Mouse (Mus musculus): ENCODE results near the gene Slamf1. TPM values are rescaled to one million over a fixed set of nuclear protein-coding genes. Genes with fewer than 3 reads are reported as not detected.

Gene Slamf1
- polyA plus RNA-seq, 1 experiment from 2014 or later, result 0.10 TPM

DNA sequence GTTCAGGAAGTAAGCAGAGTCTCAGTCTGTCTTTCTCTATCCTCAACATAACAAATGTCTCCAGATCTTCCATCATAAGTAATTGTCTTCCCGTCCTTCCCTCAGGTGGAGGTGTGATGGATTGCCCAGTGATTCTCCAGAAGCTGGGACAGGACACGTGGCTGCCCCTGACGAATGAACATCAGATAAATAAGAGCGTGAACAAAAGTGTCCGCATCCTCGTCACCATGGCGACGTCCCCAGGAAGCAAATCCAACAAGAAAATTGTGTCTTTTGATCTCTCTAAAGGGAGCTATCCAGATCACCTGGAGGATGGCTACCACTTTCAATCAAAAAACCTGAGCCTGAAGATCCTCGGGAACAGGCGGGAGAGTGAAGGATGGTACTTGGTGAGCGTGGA lies 7.8 kb downstream of the Slamf1 start:
- H3K36me3 ChIP-seq (ENCODE audit: control insufficient read depth, insufficient read depth), result no peaks in the 10 kb centered on the region
- no peak overlapping the region for H3K4me2 ChIP-seq (ENCODE audit: low read length)
- H3K27ac ChIP-seq (ENCODE audit: low read length), result no peak overlapping the region
- H3K9me3 ChIP-seq (ENCODE audit: control insufficient read depth, low read length), result no peaks in the 10 kb centered on the region
- WGBS, result 66% methylated on average over 11 of the region's 11 CpGs
- H3K9ac ChIP-seq (replicated peaks; ENCODE audit: low read depth, low read length), result no peak overlapping the region
- ATAC-seq, result 0 out of 2 replicates have a peak, but pooled peaks have one; percentile 12
- no peaks in the 10 kb centered on the region for H3K4me1 ChIP-seq (replicated peaks; ENCODE audit: control insufficient read depth, insufficient read depth, low read length)
- H3K27me3 ChIP-seq (replicated peaks; ENCODE audit: control insufficient read depth, insufficient read depth, low read length), result no peaks in the 10 kb centered on the region
- no peak overlapping the region for H3K4me3 ChIP-seq (replicated peaks; ENCODE audit: low read length)

DNA sequence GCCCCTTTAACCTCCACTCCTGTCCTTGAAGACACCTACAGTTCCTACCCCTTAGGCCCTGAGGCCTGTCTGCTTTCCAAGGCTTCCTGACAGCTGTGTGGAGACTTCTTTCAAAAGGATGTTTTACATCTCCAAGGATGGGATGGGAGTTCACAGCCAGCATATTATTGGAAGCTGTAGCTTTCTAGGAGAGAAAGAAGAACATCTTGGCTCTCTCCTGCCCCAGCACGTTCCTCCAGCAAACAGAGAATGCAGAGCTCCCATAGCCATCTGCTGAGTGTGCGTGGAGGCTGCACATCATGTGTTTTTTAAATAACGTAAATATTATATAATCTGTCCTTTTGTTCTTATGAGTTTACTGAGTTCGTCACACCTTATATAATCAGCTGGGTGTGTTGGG lies 8.9 kb downstream of the Slamf1 start:
- H3K9me3 ChIP-seq (ENCODE audit: control insufficient read depth, low read length), result no peaks in the 10 kb centered on the region
- H3K4me1 ChIP-seq (replicated peaks; ENCODE audit: control insufficient read depth, insufficient read depth, low read length), result no peaks in the 10 kb centered on the region
- no peak overlapping the region for H3K4me3 ChIP-seq (replicated peaks; ENCODE audit: low read length)
- H3K4me2 ChIP-seq (ENCODE audit: low read length), result no peak overlapping the region
- ATAC-seq, result no peak
- no peaks in the 10 kb centered on the region for H3K27me3 ChIP-seq (replicated peaks; ENCODE audit: control insufficient read depth, insufficient read depth, low read length)
- H3K36me3 ChIP-seq (ENCODE audit: control insufficient read depth, insufficient read depth), result no peaks in the 10 kb centered on the region
- WGBS, result 83% methylated on average over 4 of the region's 4 CpGs
- no peak overlapping the region for H3K27ac ChIP-seq (ENCODE audit: low read length)
- H3K9ac ChIP-seq (replicated peaks; ENCODE audit: low read depth, low read length), result no peak overlapping the region

DNA sequence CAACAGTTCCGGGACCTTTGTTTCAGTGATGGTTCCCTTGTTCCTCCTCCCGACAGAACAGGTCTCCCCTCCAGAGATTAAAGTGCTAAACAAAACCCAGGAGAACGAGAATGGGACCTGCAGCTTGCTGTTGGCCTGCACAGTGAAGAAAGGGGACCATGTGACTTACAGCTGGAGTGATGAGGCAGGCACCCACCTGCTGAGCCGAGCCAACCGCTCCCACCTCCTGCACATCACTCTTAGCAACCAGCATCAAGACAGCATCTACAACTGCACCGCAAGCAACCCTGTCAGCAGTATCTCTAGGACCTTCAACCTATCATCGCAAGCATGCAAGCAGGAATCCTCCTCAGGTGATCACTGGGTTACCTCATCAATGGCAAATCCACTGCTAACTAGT lies 10.1 kb downstream of the Slamf1 start:
- Histone ChIP-seq H3K9me3 (ENCODE audit: control insufficient read depth, low read length) (no peaks in the 10 kb centered on the region), H3K36me3 (ENCODE audit: control insufficient read depth, insufficient read depth) (no peaks in the 10 kb centered on the region), H3K27me3 (replicated peaks; ENCODE audit: control insufficient read depth, insufficient read depth, low read length) (no peaks in the 10 kb centered on the region), H3K4me3 (replicated peaks; ENCODE audit: low read length) (no peak overlapping the region), H3K4me1 (replicated peaks; ENCODE audit: control insufficient read depth, insufficient read depth, low read length) (no peaks in the 10 kb centered on the region), H3K4me2 (ENCODE audit: low read length) (no peak overlapping the region), H3K9ac (replicated peaks; ENCODE audit: low read depth, low read length) (no peak overlapping the region), H3K27ac (ENCODE audit: low read length) (no peak overlapping the region)
- ATAC-seq, result no peak
- WGBS, result 82% methylated on average over 7 of the region's 7 CpGs

DNA sequence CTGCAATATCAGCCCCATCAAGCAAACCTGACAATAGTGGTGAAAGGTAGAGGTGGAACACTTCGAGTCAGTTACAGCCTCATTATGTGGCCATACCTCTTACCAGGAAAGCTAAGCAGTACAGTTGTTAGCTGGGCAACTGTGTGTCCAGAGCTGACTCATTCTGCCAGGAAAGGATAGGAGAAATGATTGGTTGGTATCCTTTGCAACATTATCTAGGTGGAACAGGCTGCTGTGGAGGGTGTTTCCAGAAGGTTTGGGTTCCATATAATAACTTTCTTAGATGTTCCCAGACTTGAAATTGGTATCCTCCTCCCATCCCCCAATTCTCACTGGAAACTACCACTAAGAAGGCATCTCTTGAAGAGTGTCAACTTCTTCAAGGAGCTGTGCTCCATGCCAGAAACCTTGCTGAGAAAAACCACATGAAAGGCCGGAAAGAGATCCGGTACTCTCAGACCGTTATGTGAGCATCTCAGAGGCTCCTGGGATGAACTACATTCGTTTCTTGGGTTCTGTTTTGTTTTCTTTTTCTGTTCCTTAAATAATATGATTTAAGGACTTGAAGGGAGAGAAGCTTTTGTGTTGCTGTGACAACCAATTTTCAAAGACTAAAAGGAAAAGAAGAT lies 15.5 kb downstream of the Slamf1 start:
- H3K4me1 ChIP-seq (replicated peaks; ENCODE audit: control insufficient read depth, insufficient read depth, low read length), result no peaks in the 10 kb centered on the region
- 84% methylated on average over 5 of the region's 5 CpGs for WGBS
- H3K4me2 ChIP-seq (ENCODE audit: low read length), result no peak overlapping the region
- no peaks in the 10 kb centered on the region for H3K27me3 ChIP-seq (replicated peaks; ENCODE audit: control insufficient read depth, insufficient read depth, low read length)
- H3K27ac ChIP-seq (ENCODE audit: low read length), result no peak overlapping the region
- no peak for ATAC-seq
- H3K4me3 ChIP-seq (replicated peaks; ENCODE audit: low read length), result no peak overlapping the region
- no peaks in the 10 kb centered on the region for H3K36me3 ChIP-seq (ENCODE audit: control insufficient read depth, insufficient read depth)
- H3K9me3 ChIP-seq (ENCODE audit: control insufficient read depth, low read length), result no peaks in the 10 kb centered on the region
- no peak overlapping the region for H3K9ac ChIP-seq (replicated peaks; ENCODE audit: low read depth, low read length)

GRCm38 (mm10) chr1:171785871-171786270 lies 18.9 kb downstream of the Slamf1 start:
- Histone ChIP-seq H3K9me3 (ENCODE audit: control insufficient read depth, low read length) (no peaks in the 10 kb centered on the region), H3K36me3 (ENCODE audit: control insufficient read depth, insufficient read depth) (no peaks in the 10 kb centered on the region), H3K27ac (ENCODE audit: low read length) (no peak overlapping the region), H3K4me3 (replicated peaks; ENCODE audit: low read length) (no peak overlapping the region), H3K9ac (replicated peaks; ENCODE audit: low read depth, low read length) (no peak overlapping the region), H3K4me1 (replicated peaks; ENCODE audit: control insufficient read depth, insufficient read depth, low read length) (no peaks in the 10 kb centered on the region), H3K4me2 (ENCODE audit: low read length) (no peak overlapping the region), H3K27me3 (replicated peaks; ENCODE audit: control insufficient read depth, insufficient read depth, low read length) (no peaks in the 10 kb centered on the region)
- WGBS, result 86% methylated on average over 1 of the region's 1 CpGs
- ATAC-seq, result no peak

DNA sequence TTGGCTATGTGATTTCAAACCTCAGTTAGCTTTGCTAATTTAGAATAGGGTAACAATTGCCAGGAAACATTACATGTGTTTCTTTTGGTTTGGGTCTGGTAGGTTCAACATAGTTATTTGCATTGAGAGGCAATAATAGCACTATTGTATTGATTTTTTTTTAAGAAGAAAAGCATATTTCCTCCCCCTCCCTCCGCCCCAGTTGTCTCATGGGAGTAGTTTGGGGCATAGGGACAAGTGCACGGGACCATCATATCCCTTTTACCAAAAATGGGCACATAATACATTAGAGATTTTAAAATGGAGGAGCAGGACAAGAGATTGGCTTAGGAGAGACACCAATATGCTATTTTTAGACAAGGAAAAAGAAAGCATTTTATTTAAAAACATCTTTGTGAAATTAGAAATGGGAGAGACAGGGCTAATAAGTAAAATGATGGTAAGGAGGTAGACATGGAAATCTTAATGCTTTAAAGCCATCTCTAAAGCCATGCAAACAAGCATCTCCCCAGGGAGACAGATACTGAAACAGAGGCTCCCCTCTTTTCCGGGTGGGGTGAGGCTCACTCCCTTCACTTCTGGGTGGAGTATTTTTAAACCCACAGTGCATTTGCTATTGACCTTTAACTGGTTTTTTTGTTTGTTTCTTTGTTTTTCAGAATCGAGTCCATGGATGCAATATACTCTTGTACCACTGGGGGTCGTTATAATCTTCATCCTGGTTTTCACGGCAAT lies 20.5 kb downstream of the Slamf1 start:
- Histone ChIP-seq H3K9me3 (ENCODE audit: control insufficient read depth, low read length) (no peaks in the 10 kb centered on the region), H3K9ac (replicated peaks; ENCODE audit: low read depth, low read length) (no peak overlapping the region), H3K36me3 (ENCODE audit: control insufficient read depth, insufficient read depth) (no peaks in the 10 kb centered on the region), H3K4me3 (replicated peaks; ENCODE audit: low read length) (no peak overlapping the region), H3K27ac (ENCODE audit: low read length) (no peak overlapping the region), H3K4me2 (ENCODE audit: low read length) (no peak overlapping the region), H3K27me3 (replicated peaks; ENCODE audit: control insufficient read depth, insufficient read depth, low read length) (no peaks in the 10 kb centered on the region), H3K4me1 (replicated peaks; ENCODE audit: control insufficient read depth, insufficient read depth, low read length) (no peaks in the 10 kb centered on the region)
- 75% methylated on average over 6 of the region's 6 CpGs for WGBS
- ATAC-seq, result no peak

DNA sequence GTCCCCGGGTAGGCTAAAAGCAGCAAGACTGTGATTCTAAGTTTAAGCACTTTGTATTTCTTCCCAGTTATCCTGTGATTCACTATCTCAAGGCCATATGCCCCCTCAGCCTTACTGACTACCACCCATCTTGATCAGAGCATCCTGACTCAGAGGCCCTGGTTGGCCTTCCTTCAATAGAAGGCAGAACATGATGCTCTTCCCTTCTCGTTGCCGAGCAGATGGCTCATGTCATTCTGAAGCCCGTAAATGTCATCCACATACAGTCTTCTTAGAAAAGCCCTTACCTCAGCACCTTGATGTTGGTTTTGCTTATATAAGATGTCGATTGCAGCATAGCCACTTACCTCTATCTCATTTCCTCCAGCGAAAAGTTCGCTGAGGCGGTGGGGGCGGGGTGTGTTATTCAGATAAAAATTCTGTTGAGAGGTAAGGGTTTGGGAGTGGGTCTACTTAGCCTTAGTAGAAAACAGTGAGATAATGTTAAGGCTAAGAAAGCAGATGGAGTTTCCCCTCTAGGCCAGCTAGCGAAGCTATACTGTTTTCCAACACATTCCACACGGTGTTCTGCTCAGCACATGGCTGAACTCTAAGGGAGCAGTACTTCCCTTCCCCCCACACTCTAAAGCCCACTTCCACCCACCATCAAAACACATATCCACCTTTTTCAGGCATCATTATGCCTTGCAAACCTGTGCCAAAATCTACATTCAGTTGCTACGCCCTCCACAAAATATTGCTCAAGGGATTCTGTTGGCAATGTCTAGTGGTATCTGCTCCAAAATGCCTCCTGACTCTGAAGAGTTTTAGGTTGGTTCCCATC lies 21.7 kb downstream of the Slamf1 start:
- Histone ChIP-seq H3K9ac (replicated peaks; ENCODE audit: low read depth, low read length) (no peak overlapping the region), H3K36me3 (ENCODE audit: control insufficient read depth, insufficient read depth) (no peaks in the 10 kb centered on the region), H3K27ac (ENCODE audit: low read length) (no peak overlapping the region), H3K4me2 (ENCODE audit: low read length) (no peak overlapping the region), H3K27me3 (replicated peaks; ENCODE audit: control insufficient read depth, insufficient read depth, low read length) (no peaks in the 10 kb centered on the region), H3K4me1 (replicated peaks; ENCODE audit: control insufficient read depth, insufficient read depth, low read length) (no peaks in the 10 kb centered on the region), H3K4me3 (replicated peaks; ENCODE audit: low read length) (no peak overlapping the region), H3K9me3 (ENCODE audit: control insufficient read depth, low read length) (no peaks in the 10 kb centered on the region)
- no peak for ATAC-seq
- 90% methylated on average over 12 of the region's 12 CpGs for WGBS

DNA sequence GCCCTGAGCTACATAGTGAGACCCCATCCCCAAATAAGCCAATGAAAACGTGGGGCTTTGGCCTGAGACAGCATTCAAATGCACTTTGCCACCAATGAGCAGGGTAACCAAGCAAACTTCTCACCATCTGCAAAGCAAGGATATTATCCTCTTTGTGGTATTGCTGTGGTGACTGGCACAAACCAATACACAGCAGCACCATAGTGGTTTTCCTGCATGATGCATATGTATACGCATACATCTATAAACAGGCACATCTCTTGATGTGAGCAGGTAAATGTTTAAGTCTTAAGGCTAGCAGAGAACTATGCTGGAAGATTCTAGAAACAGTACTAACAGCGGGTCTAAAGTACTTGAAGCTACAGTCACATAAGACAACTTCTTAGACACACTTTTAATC lies 22.5 kb downstream of the Slamf1 start:
- H3K4me3 ChIP-seq (replicated peaks; ENCODE audit: low read length), result no peak overlapping the region
- no peaks in the 10 kb centered on the region for H3K9me3 ChIP-seq (ENCODE audit: control insufficient read depth, low read length)
- WGBS, result 74% methylated on average over 3 of the region's 3 CpGs
- no peak overlapping the region for H3K4me2 ChIP-seq (ENCODE audit: low read length)
- H3K4me1 ChIP-seq (replicated peaks; ENCODE audit: control insufficient read depth, insufficient read depth, low read length), result no peaks in the 10 kb centered on the region
- H3K27ac ChIP-seq (ENCODE audit: low read length), result no peak overlapping the region
- no peaks in the 10 kb centered on the region for H3K27me3 ChIP-seq (replicated peaks; ENCODE audit: control insufficient read depth, insufficient read depth, low read length)
- no peaks in the 10 kb centered on the region for H3K36me3 ChIP-seq (ENCODE audit: control insufficient read depth, insufficient read depth)
- no peak overlapping the region for H3K9ac ChIP-seq (replicated peaks; ENCODE audit: low read depth, low read length)
- ATAC-seq, result no peak

DNA sequence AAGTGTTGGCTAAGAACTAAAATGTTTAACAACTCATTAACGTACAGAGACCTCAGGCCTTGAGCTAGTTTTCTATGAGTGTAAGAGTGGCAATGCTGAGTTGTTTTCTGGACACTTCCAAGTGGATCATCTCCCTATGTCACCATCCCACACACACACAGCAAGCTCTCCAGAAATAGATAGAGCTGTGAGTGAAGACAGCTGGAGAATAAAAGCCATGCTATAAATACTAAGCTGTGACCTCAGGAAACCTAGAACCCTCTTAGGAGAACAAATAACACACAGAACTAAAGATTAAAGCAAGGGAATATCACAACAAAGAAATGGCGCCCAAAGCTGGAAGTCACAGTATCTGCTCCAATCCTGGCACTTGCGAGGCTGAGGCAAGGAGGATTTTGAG lies 24.6 kb downstream of the Slamf1 start:
- H3K9me3 ChIP-seq (ENCODE audit: control insufficient read depth, low read length), result no peaks in the 10 kb centered on the region
- H3K4me2 ChIP-seq (ENCODE audit: low read length), result no peak overlapping the region
- no peak overlapping the region for H3K4me3 ChIP-seq (replicated peaks; ENCODE audit: low read length)
- no peak overlapping the region for H3K27ac ChIP-seq (ENCODE audit: low read length)
- no peak for ATAC-seq
- no peaks in the 10 kb centered on the region for H3K27me3 ChIP-seq (replicated peaks; ENCODE audit: control insufficient read depth, insufficient read depth, low read length)
- H3K36me3 ChIP-seq (ENCODE audit: control insufficient read depth, insufficient read depth), result no peaks in the 10 kb centered on the region
- WGBS, result 89% methylated on average over 3 of the region's 3 CpGs
- H3K4me1 ChIP-seq (replicated peaks; ENCODE audit: control insufficient read depth, insufficient read depth, low read length), result no peaks in the 10 kb centered on the region
- H3K9ac ChIP-seq (replicated peaks; ENCODE audit: low read depth, low read length), result no peak overlapping the region
